Mouse (Mus musculus) CH12.LX (cell line): Measurements from ENCODE around the gene Olfr808. TPM values are rescaled to one million over a fixed set of nuclear protein-coding genes. Genes with fewer than 3 reads are reported as not detected.

Experiments used
- DNase-seq: peaks from one replicate; pipeline ENCODE4 v3.0.0-alpha.2; 2013; ENCODE audit errors: extremely low read depth
- H3K27ac ChIP-seq: 2 replicates; pipeline ENCODE4 v1.5.1; 2012; ENCODE audit warnings: low read depth, mild to moderate bottlenecking, control low read depth, moderate library complexity; ENCODE audit not compliant: insufficient read depth
- H3K27me3 ChIP-seq: replicated peaks from 2 replicates; pipeline ENCODE3; 2012; ENCODE audit warnings: inconsistent platforms
- H3K36me3 ChIP-seq, 2 experiments: replicated peaks in 1 of 2; 2 replicates each; pipeline versions ENCODE3 to v1.6.1; 2012; ENCODE audit warnings: inconsistent platforms in 1 of 2, low read length in 1 of 2, mild to moderate bottlenecking in 1 of 2, mixed read lengths in 1 of 2, moderate library complexity in 1 of 2; ENCODE audit not compliant: control insufficient read depth in 1 of 2, insufficient read depth in 1 of 2
- H3K4me1 ChIP-seq, 2 experiments: 2 replicates each; pipeline ENCODE4 v1.6.1; 2012; ENCODE audit warnings: inconsistent platforms in 1 of 2, moderate library complexity in 1 of 2; ENCODE audit not compliant: insufficient read depth in 2 of 2, control insufficient read depth in 1 of 2
- H3K4me2 ChIP-seq: 2 replicates; pipeline ENCODE4 v1.6.1; 2012; ENCODE audit warnings: low read depth, mild to moderate bottlenecking, control low read depth; ENCODE audit not compliant: poor library complexity, insufficient read depth, severe bottlenecking
- H3K4me3 ChIP-seq, 3 experiments: fragments of 150-350 bp in 1 of 3; sonication (generic) in 1 of 3; replicated peaks in 1 of 3; 2 replicates each; pipeline versions ENCODE3 to v1.5.1; 2011 to 2012; ENCODE audit warnings: low read depth in 2 of 3, low read length in 2 of 3, mild to moderate bottlenecking in 2 of 3, moderate library complexity in 2 of 3, control low read depth in 1 of 3, improper control_type of control experiment in 1 of 3, inconsistent platforms in 1 of 3, mixed read lengths in 1 of 3; ENCODE audit not compliant: poor library complexity in 1 of 3
- H3K79me2 ChIP-seq: replicated peaks from 2 replicates; pipeline ENCODE4 v1.6.1; 2012; ENCODE audit warnings: mild to moderate bottlenecking, moderate library complexity; ENCODE audit not compliant: control insufficient read depth, poor library complexity, insufficient read depth, severe bottlenecking; ENCODE audit errors: extremely low read depth
- H3K9ac ChIP-seq: 2 replicates; pipeline ENCODE4 v1.6.1; 2012; ENCODE audit warnings: low read depth, mild to moderate bottlenecking, control low read depth, moderate library complexity; ENCODE audit not compliant: insufficient read depth
- H3K9me3 ChIP-seq: replicated peaks from 2 replicates; pipeline ENCODE3; 2012; ENCODE audit warnings: low read length, inconsistent platforms, mixed read lengths
- BHLHE40 ChIP-seq: IDR thresholded peaks from 2 replicates; pipeline ENCODE4 v1.6.1; 2011; ENCODE audit warnings: mild to moderate bottlenecking, low read depth, low read length, improper control_type of control experiment
- CHD2 ChIP-seq: IDR thresholded peaks from 2 replicates; pipeline ENCODE4 v1.6.1; 2011; ENCODE audit warnings: low read length, improper control_type of control experiment
- ELF1 ChIP-seq: IDR thresholded peaks from 2 replicates; pipeline ENCODE4 v1.6.1; 2014; ENCODE audit warnings: low read depth, mild to moderate bottlenecking, inconsistent platforms, low read length, improper control_type of control experiment
- EP300 ChIP-seq: IDR thresholded peaks from 2 replicates; pipeline ENCODE4 v1.6.1; 2011; ENCODE audit warnings: low read length, improper control_type of control experiment
- ETS1 ChIP-seq: conservative IDR thresholded peaks from 2 replicates; pipeline ENCODE4 v1.6.1; 2012; ENCODE audit warnings: low read depth, mild to moderate bottlenecking, inconsistent platforms, low read length, improper control_type of control experiment, moderate library complexity
- HCFC1 ChIP-seq: IDR thresholded peaks from 2 replicates; pipeline ENCODE4 v1.6.1; 2012; ENCODE audit warnings: low read depth, mild to moderate bottlenecking, inconsistent platforms, low read length, improper control_type of control experiment
- IRF4 ChIP-seq: IDR thresholded peaks from 2 replicates; pipeline ENCODE4 v1.6.1; 2014; ENCODE audit warnings: low read depth, mild to moderate bottlenecking, inconsistent platforms, low read length, improper control_type of control experiment
- JUN ChIP-seq: IDR thresholded peaks from 2 replicates; pipeline ENCODE4 v1.6.1; 2011; ENCODE audit warnings: low read depth, mild to moderate bottlenecking, low read length, improper control_type of control experiment, moderate library complexity; ENCODE audit not compliant: insufficient read depth
- MAFK ChIP-seq: IDR thresholded peaks from 2 replicates; pipeline ENCODE4 v1.6.1; 2011; ENCODE audit warnings: low read length, improper control_type of control experiment; ENCODE audit not compliant: insufficient replicate concordance
- MAX ChIP-seq: IDR thresholded peaks from 2 replicates; pipeline ENCODE4 v1.6.1; 2011; ENCODE audit warnings: low read length, improper control_type of control experiment
- MXI1 ChIP-seq: IDR thresholded peaks from 2 replicates; pipeline ENCODE4 v1.6.1; 2011; ENCODE audit warnings: mild to moderate bottlenecking, low read depth, low read length, improper control_type of control experiment
- MYC ChIP-seq: IDR thresholded peaks from 2 replicates; pipeline ENCODE4 v1.6.1; 2011; ENCODE audit warnings: low read depth, mild to moderate bottlenecking, improper control_type of control experiment, low read length
- NELFE ChIP-seq: IDR thresholded peaks from 2 replicates; pipeline ENCODE4 v1.6.1; 2011; ENCODE audit warnings: low read depth, low read length, improper control_type of control experiment
- POLR2AphosphoS2 ChIP-seq: IDR thresholded peaks from 2 replicates; pipeline ENCODE4 v1.6.1; 2011; ENCODE audit warnings: low read depth, low read length, improper control_type of control experiment
- RCOR1 ChIP-seq: conservative IDR thresholded peaks from 2 replicates; pipeline ENCODE4 v1.6.1; 2012; ENCODE audit warnings: low read depth, mild to moderate bottlenecking, inconsistent platforms, low read length, improper control_type of control experiment
- SIN3A ChIP-seq: IDR thresholded peaks from 2 replicates; pipeline ENCODE4 v1.6.1; 2012; ENCODE audit warnings: low read length, improper control_type of control experiment, inconsistent platforms
- SMC3 ChIP-seq: IDR thresholded peaks from 2 replicates; pipeline ENCODE4 v1.6.1; 2011; ENCODE audit warnings: low read depth, low read length, improper control_type of control experiment
- TBP ChIP-seq: conservative IDR thresholded peaks from 2 replicates; pipeline ENCODE4 v1.6.1; 2011; ENCODE audit warnings: low read depth, low read length, improper control_type of control experiment
- TCF12 ChIP-seq: IDR thresholded peaks from 2 replicates; pipeline ENCODE4 v1.6.1; 2014; ENCODE audit warnings: low read depth, mild to moderate bottlenecking, inconsistent platforms, low read length, improper control_type of control experiment
- USF1 ChIP-seq: IDR thresholded peaks from 2 replicates; pipeline ENCODE4 v1.6.1; 2014; ENCODE audit warnings: low read depth, mild to moderate bottlenecking, inconsistent platforms, low read length, improper control_type of control experiment
- USF2 ChIP-seq: conservative IDR thresholded peaks from 2 replicates; pipeline ENCODE4 v1.6.1; 2011; ENCODE audit warnings: low read depth, low read length, improper control_type of control experiment
- ZC3H11A ChIP-seq: IDR thresholded peaks from 2 replicates; pipeline ENCODE4 v1.6.1; 2012; ENCODE audit warnings: low read depth, mild to moderate bottlenecking, inconsistent platforms, low read length, improper control_type of control experiment
- ZKSCAN1 ChIP-seq: IDR thresholded peaks from 2 replicates; pipeline ENCODE4 v1.6.1; 2012; ENCODE audit warnings: low read depth, inconsistent platforms, low read length, improper control_type of control experiment, borderline replicate concordance
- ZMIZ1 ChIP-seq: IDR thresholded peaks from 2 replicates; pipeline ENCODE4 v1.6.1; 2012; ENCODE audit warnings: low read depth, mild to moderate bottlenecking, inconsistent platforms, low read length, improper control_type of control experiment
- ZNF384 ChIP-seq: IDR thresholded peaks from 2 replicates; pipeline ENCODE4 v1.6.1; 2012; ENCODE audit warnings: low read depth, low read length, improper control_type of control experiment, inconsistent platforms
- dilution Hi-C: fragments of 300-500 bp; cut with MboI; formaldehyde crosslinking; loops from 2 replicates; pipeline ENCODE4 v1.14.3; 2020; ENCODE audit warnings: low sequenced_read_pairs; ENCODE audit not compliant: extremely low pct_unique_long_range_greater_than_20kb, extremely low pct_ligation_motif_present
- in situ Hi-C: fragments of 300-500 bp; cut with MboI; formaldehyde crosslinking; loops from 3 replicates; pipeline ENCODE4 v1.14.3; 2019; ENCODE audit warnings: low sequenced_read_pairs, low pct_ligation_motif_present, low pct_unique_long_range_greater_than_20kb, mixed read lengths
- polyA plus RNA-seq: library from polyadenylated mRNA; unstranded; fragments of >175 nt; gene quantifications from 2 replicates; pipeline ENCODE4 v1.2.1, GENCODE M21; 2012; ENCODE audit warnings: low read depth; ENCODE audit not compliant: insufficient read length
- total RNA-seq, 2 experiments: library from RNA; depleted of rRNA; stranded (reverse); fragments of 300-350 nt in 1 of 2; fragments of >200 nt in 1 of 2; gene quantifications; 2 replicates each; pipeline ENCODE4 v1.2.3; 2012 to 2014

Olfr808 gene
- total and polyA plus RNA-seq, 3 experiments = not detected

DNA sequence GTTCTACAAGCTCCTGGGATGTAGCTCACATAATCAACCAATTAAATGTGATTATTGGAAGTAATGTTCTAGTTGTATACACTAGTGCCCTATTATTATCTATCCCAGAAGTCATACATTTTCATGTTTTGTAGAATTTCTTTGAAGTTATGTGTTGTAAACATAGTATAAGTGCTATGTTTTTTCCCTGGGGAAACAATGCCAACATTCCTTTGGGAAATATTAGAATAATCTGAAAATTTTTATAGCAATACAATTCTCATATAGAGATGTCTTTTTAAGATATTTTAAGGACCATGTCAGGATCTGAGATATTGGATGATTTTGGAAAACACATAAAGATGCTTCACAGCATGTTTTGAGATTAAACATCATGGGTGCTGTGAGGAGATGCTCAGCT is 9.1 kb downstream of the Olfr808 start, which contains the start of gene Olfr809:
Gene Olfr809 (plus strand): TSS at position 301 of the 400 bp plus-strand sequence.
- dilution Hi-C loops (no loop called here), in situ Hi-C loops (no loop called here)
- Histone ChIP-seq H3K36me3 (no peaks in the 10 kb centered on the region), H3K4me3 (no peak within 1 kb of the TSS), H3K27me3 (no peaks in the 10 kb centered on the region), H3K4me2 (no peak within 1 kb of the TSS), H3K4me1 (no peaks in the 10 kb centered on the region), H3K27ac (no peak within 1 kb of the TSS), H3K9ac (no peak within 1 kb of the TSS), H3K79me2 (no peaks in the 10 kb centered on the region), H3K9me3 (no peaks in the 10 kb centered on the region)
- no peak for DNase-seq
- TF ChIP-seq ELF1 (no peak), POLR2AphosphoS2 (no peak), ZNF384 (no peak), BHLHE40 (no peak), ZKSCAN1 (no peak), NELFE (no peak), SMC3 (no peak), ETS1 (no peak), RCOR1 (no peak), TBP (no peak), HCFC1 (no peak), MAX (no peak), MAFK (no peak), ZC3H11A (no peak), IRF4 (no peak), USF2 (no peak), TCF12 (no peak)

DNA sequence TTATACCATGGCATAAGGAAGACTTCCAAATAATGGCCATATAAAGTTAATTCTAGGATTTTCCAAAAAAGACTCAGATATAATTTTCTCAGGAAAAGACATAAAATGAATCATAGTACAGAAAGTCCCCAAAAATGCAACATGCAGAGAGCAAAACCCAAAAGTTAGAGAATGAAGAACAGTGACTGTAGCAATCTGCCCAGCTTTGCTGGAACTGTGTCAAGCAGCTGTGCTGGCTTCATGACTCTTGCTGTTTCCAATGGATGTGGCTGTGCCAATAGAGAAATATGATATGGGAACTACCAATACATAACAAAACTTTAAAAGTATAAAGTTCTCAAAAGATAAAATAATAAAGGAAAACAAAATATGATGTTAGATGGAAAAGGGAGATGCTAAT is 12.8 kb downstream of the Olfr808 start:
- H3K27ac ChIP-seq = no peak overlapping the region
- DNase-seq = no peak
- H3K4me2 ChIP-seq = no peak overlapping the region
- H3K4me1 ChIP-seq = no peaks in the 10 kb centered on the region
- H3K9me3 ChIP-seq = no peaks in the 10 kb centered on the region
- H3K36me3 ChIP-seq = no peaks in the 10 kb centered on the region
- TF ChIP-seq USF1 = no peak
- no peak for TF ChIP-seq ELF1
- TF ChIP-seq MYC = no peak
- TF ChIP-seq MAX = no peak
- no peak for TF ChIP-seq SIN3A
- no peak for TF ChIP-seq IRF4
- no peak for TF ChIP-seq EP300
- no peak for TF ChIP-seq JUN
- no peak for TF ChIP-seq RCOR1
- TF ChIP-seq HCFC1 = no peak
- TF ChIP-seq MXI1 = no peak
- TF ChIP-seq NELFE = no peak
- no peak for TF ChIP-seq BHLHE40
- no peak for TF ChIP-seq CHD2
- TF ChIP-seq ZMIZ1 = no peak
- TF ChIP-seq ZC3H11A = no peak
- no peak overlapping the region for H3K4me3 ChIP-seq
- H3K79me2 ChIP-seq = no peaks in the 10 kb centered on the region
- no peaks in the 10 kb centered on the region for H3K27me3 ChIP-seq
- in situ Hi-C loops (no loop called here), dilution Hi-C loops (no loop called here)
- H3K9ac ChIP-seq = no peak overlapping the region
